Mouse (Mus musculus) heart, adult 18-20 months (tissue): ENCODE measurements around the gene Cldn7. TPM values are rescaled to one million over a fixed set of nuclear protein-coding genes. Genes with fewer than 3 reads are reported as not detected.
"Not testable (repeated sequence)": the region's sequence is repeated elsewhere in the genome, so short reads cannot be mapped to it uniquely, and the experiment has no call there.

ENCODE experiments used
- DNase-seq, 2 experiments: peaks; one replicate each; pipeline ENCODE4 v3.0.0; 2021 to 2022; ENCODE audit warnings: mixed read lengths in 1 of 2
- total RNA-seq, 2 experiments: library from RNA; stranded (reverse); gene quantifications; 2 replicates each; pipeline ENCODE4 v1.2.3; 2021

Cldn7 gene
- total RNA-seq, 2 experiments from 2014 or later, result 1.3 TPM; not detected in 1

GRCm38 (mm10) chr11:69955618-69956017 is 9.0 kb upstream of the Cldn7 start:
- not testable (repeated sequence) for DNase-seq

GRCm38 (mm10) chr11:69956218-69956617 is 8.4 kb upstream of the Cldn7 start:
- DNase-seq, result no peak

- no peak for DNase-seq
Measured at GRCm38 (mm10) chr11:69960616-69961015, 4.0 kb upstream of the Cldn7 start.

- DNase-seq, result no peak
Measured at GRCm38 (mm10) chr11:69961841-69962240, 2.7 kb upstream of the Cldn7 start.

- DNase-seq, result no peak
Measured at GRCm38 (mm10) chr11:69965271-69966005, 859 bp downstream of the Cldn7 start.

- peak in 1 of 2 experiments; percentile 29 for DNase-seq
Measured at GRCm38 (mm10) chr11:69966006-69966859, 1.7 kb downstream of the Cldn7 start.

GRCm38 (mm10) chr11:69966860-69967517 is 2.4 kb downstream of the Cldn7 start:
- no peak for DNase-seq

GRCm38 (mm10) chr11:69968793-69969192 is 4.2 kb downstream of the Cldn7 start:
- DNase-seq, result no peak

- no peak for DNase-seq
Measured at GRCm38 (mm10) chr11:69970222-69970621, 5.6 kb downstream of the Cldn7 start.

GRCm38 (mm10) chr11:69970775-69971174 is 6.2 kb downstream of the Cldn7 start:
- no peak for DNase-seq

GRCm38 (mm10) chr11:69974907-69975306 is 10.3 kb downstream of the Cldn7 start:
- DNase-seq, result no peak

GRCm38 (mm10) chr11:69976271-69976670 is 11.7 kb downstream of the Cldn7 start:
- no peak for DNase-seq

- no peak for DNase-seq
Measured at GRCm38 (mm10) chr11:69979827-69980195, 15.2 kb downstream of the Cldn7 start.

- peak; percentile 97 to 99 for DNase-seq
Measured at GRCm38 (mm10) chr11:69980196-69981140, 15.9 kb downstream of the Cldn7 start.

GRCm38 (mm10) chr11:69981141-69981762 is 16.7 kb downstream of the Cldn7 start, which contains the start of gene Ctdnep1:
Gene Ctdnep1, plus strand, starts transcription at chr11:69981156.
- no peak for DNase-seq

GRCm38 (mm10) chr11:69982225-69982624 is 17.6 kb downstream of the Cldn7 start, which contains the start of gene Elp5:
Gene Elp5, minus strand, starts transcription at chr11:69982517.
- DNase-seq, result no peak

GRCm38 (mm10) chr11:69982877-69983276 is 18.3 kb downstream of the Cldn7 start:
- DNase-seq, result peak; percentile 59 to 63

GRCm38 (mm10) chr11:69983377-69983776 is 18.8 kb downstream of the Cldn7 start:
- DNase-seq, result peak; percentile 60 to 61

- DNase-seq, result no peak
Measured at GRCm38 (mm10) chr11:69984431-69984830, 19.9 kb downstream of the Cldn7 start.

- no peak for DNase-seq
Measured at GRCm38 (mm10) chr11:69989949-69990348, 25.4 kb downstream of the Cldn7 start.
